ENCODE assay signal across 18 mouse cellular contexts in the genomic region with DNA sequence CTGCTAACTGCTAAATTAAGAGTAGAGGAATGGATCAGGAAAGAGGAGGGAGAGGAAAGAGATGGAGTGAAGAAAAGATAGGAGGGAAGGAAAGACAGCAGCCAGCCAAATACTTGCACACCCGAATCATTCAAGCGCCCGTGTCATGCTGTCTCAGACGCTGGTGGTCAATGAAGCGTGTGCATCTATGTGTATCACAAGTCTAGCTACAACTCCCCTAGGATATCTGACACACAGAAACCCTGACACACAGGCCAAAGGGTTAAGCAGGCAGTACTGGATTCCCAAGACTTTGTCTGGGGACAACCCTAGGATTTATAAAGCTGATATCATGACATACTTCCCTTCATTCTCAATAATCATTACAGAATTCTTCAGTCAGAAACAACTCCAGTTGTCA.
"Had no signal": no experiment of that assay in that cellular context is flagged by ENCODE, and none has a peak within 500 bp of the region (broad histone marks: within the 10 kb centered on the region; RNA-seq: fewer than 3 reads in every experiment).

No protein-coding gene starts in this region.

- H3K4me1 ChIP-seq: neural tube, embryonic 13.5 days had no signal

- H3K9me3 ChIP-seq: midbrain, embryonic 10.5 days; midbrain, embryonic 12.5 days; neural tube, embryonic 13.5 days; neural tube, embryonic 15.5 days had no signal

- ATAC-seq: midbrain, embryonic 16.5 days had no signal

- H3K4me3 ChIP-seq: midbrain, embryonic 10.5 days; midbrain, embryonic 12.5 days; myocyte; neural tube, embryonic 13.5 days; neural tube, embryonic 15.5 days had no signal

- H3K36me3 ChIP-seq: midbrain, embryonic 10.5 days; midbrain, embryonic 12.5 days; neural tube, embryonic 13.5 days; neural tube, embryonic 15.5 days had no signal

- H3K9ac ChIP-seq: lung, embryonic 14.5 days; midbrain, embryonic 12.5 days; neural tube, embryonic 13.5 days; neural tube, embryonic 15.5 days had no signal

- H3K4me2 ChIP-seq: lung, embryonic 14.5 days; midbrain, embryonic 12.5 days; neural tube, embryonic 13.5 days; neural tube, embryonic 15.5 days had no signal

- H3K27me3 ChIP-seq: neural tube, embryonic 13.5 days; neural tube, embryonic 15.5 days had no signal

- H3K27ac ChIP-seq: midbrain, embryonic 10.5 days; midbrain, embryonic 12.5 days; neural tube, embryonic 13.5 days; neural tube, embryonic 15.5 days had no signal

- DNase-seq: lung, adult 18-20 months; lung, embryonic 14.5 days; lung, postnatal 10 days; lung, postnatal 4 days; midbrain, embryonic 14.5 days; right cerebral cortex, adult 18-20 months; right cerebral cortex, postnatal 25 days; right cerebral cortex, postnatal 4 days; spleen, adult 18-20 months; thymus, adult 18-20 months; thymus, postnatal 14 days; thymus, postnatal 36 days had no signal
